Mouse (Mus musculus): Measurements from ENCODE around the gene Samd10.
A peak's percentile ranks its signal among the peaks of the same experiment; 100 is the strongest.

The Samd10 gene

GRCm38 (mm10) chr2:181591528-181592085 is 7.4 kb downstream of the Samd10 start, which contains the start of gene Prpf6:
Gene Prpf6, plus strand, starts transcription at chr2:181591868.
- peak in 1 of 2 experiments; percentile 36 for DNase-seq

GRCm38 (mm10) chr2:181590471-181590870 is 8.5 kb downstream of the Samd10 start:
- DNase-seq: peak in 1 of 2 experiments; percentile 2

- peak in 1 of 2 experiments; percentile 14 for DNase-seq
Measured at GRCm38 (mm10) chr2:181589732-181590105, 9.3 kb downstream of the Samd10 start.

- peak in 1 of 2 experiments; percentile 29 for DNase-seq
Measured at GRCm38 (mm10) chr2:181589011-181589731, 9.8 kb downstream of the Samd10 start.

DNA sequence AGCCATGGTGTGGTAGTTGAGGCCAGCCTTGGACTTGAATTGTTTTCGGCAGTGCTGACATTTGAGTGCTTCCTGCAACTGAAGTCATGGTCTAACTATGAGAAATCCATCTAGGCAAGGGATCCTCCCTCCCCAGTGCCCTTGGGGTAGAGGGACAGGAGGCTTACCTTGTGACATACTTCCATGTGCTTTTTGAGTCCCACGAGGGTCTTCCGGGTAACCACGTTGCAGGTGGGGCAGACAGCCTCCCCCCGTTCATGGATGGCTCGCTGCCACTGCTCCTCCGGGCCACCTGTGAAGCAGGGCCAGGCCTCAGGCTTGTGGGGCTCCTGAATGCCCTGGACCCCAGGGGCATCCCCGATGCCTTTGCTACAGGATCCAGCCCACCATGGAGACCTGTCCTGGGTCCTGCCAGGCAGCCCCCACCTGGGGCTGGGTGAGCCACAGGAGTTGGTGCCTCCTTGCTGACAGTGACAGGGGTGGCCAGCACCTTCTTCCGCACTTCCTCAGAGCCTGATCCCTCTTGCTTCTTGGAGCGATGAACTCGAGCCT is 10.7 kb downstream of the Samd10 start:
- peak in 1 of 2 experiments; percentile 13 for DNase-seq

DNA sequence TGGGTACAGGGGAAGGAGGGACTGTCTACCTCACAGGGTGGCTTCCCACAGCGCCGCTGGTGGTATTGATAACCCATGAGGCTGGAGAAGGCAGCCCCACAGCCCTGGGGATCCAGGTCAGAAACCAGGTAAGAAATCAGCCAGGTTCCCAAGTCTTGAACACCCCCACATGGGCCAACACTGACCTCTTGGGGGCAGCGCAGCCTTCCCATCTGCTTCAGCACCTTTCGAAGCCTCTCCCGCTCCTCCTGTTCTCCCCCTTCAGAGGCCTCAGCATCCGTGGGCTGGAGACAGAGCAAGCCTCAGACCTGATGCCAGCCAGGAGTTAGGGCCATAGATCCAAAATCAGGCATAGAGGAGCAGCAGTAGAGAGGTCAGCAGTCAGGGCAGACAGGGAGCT is 11.2 kb downstream of the Samd10 start:
- DNase-seq: peak in 1 of 2 experiments; percentile 43

DNA sequence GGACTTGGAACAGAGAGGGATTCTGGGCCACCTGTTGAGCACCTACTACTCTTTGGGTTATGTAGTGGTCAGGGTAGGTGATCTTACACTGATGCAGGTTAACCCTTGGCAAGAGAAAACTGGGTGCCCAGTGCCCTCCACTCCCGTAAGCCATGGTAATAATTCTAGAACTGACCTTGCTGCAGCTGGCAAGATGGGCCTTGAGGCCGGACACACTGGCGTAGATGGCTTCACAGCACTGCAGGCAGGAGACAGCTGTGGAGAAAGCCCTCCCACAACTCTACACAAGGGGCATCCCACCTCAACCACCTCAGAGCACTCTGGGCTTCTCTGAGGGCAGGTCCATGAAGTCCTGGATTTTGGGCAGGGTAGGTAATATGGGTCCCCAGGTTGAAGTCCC is 12.9 kb downstream of the Samd10 start:
- DNase-seq: no peak

- DNase-seq: peak in 1 of 2 experiments; percentile 14
Measured at GRCm38 (mm10) chr2:181585506-181585905, 13.5 kb downstream of the Samd10 start.

- no peak for DNase-seq
Measured at GRCm38 (mm10) chr2:181584411-181584942, 14.5 kb downstream of the Samd10 start, which contains the start of gene Uckl1. Gene Uckl1, minus strand, starts transcription at chr2:181584892.

GRCm38 (mm10) chr2:181583460-181584257 is 15.4 kb downstream of the Samd10 start:
- no peak for DNase-seq

DNA sequence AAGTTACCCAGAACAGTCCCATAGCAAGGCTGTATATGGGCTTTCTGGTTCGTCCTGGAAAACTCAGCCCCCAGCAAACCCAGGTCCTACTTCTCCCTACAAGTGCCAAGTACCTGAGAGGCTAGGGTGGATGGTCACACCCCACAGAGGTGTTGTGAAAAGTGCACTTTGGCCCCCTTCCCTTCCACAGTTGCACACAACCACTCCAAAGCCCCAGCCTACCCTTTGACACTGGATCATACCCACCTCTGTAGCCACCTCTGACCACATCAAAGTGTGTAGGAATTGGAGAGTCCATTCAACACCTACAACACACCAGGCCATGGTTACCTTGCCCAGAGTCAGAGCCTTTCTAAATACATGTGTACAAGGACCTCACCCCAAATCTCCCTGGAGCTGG is 16.1 kb downstream of the Samd10 start:
- no peak for DNase-seq

GRCm38 (mm10) chr2:181582358-181582757 is 16.7 kb downstream of the Samd10 start:
- peak in 1 of 2 experiments; percentile 21 for DNase-seq

DNA sequence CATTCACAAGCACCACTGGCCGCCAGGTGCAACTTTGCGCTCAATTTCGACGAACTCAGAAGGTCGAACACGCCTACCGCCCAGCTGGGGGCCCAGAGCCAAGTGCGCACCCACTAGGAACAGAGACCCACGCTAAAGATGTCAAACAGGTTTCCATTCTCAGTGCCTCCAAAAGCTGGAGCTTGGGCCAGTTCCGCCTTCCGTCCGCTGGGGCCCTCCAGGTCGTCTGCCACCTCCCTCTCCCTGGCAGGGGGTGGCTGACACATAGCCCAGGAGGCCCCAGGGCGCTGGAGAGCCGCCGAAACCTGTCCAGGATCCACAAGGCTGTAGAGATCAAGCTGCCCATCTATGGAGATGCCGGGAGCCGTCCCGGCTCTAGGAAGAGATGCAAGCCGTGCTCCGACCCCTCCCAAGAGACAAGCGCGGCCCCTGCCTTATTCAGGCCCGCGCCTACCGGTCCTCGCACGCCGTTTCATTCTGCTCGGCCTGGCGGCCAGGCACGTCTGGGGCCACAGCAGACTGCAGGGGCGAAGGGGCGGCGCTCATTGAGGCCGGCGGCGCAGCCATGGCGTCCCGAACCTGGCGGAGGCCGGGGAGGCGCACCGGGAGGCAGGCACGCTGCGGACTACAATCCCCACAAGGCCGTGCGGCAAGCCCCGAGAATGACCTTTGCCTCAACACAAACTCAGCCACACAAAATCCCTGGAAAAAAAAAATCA is 17.5 kb downstream of the Samd10 start:
- peak; percentile 90 to 91 for DNase-seq

DNA sequence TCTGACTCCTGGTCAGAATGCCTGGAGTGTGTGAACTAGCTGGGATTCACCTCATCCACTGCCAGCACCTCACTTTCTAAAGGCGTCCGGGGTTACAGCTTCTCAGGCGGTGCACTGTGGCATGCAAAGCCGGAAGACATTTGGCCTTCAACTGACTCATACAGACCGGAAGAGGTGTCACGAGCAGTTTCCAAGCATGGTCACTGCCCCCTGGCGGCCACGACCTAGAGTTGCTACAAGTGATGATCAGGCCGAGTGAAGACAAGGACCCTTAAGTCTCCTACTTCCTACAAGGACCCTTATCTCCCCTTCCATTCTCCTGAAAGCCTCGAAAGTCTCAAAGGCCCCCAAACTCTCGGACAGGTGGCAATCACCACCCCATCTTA is 18.0 kb downstream of the Samd10 start:
- peak; percentile 87 to 89 for DNase-seq

GRCm38 (mm10) chr2:181580131-181580772 is 18.8 kb downstream of the Samd10 start:
- peak in 1 of 2 experiments; percentile 5 for DNase-seq

- DNase-seq: no peak
Measured at GRCm38 (mm10) chr2:181579681-181580080, 19.3 kb downstream of the Samd10 start.

GRCm38 (mm10) chr2:181578790-181579618 is 20.0 kb downstream of the Samd10 start:
- DNase-seq: peak in 1 of 2 experiments; percentile 4

GRCm38 (mm10) chr2:181577981-181578581 is 20.9 kb downstream of the Samd10 start:
- DNase-seq: peak; percentile 80 to 83

DNA sequence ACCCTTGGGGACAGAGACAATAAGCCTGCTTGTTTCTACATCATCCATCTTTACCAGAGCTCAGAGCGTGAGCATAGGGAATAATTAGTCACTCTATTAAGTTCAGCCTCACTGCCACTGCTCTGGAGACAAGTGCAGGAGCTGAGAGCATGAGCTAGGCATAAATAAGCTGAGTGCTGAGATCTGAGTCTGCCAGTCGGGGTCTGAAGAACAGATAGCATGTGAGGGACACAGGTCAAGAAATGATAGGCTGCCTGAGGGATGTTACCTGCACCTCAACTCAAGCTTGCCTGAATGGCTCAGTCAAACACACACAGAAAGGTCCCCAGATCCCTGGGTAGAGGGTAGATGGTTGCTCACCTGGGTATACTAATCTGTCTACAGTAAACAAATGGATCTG is 21.9 kb downstream of the Samd10 start:
- peak in 1 of 2 experiments; percentile 1 for DNase-seq

- peak in 1 of 2 experiments; percentile 1 for DNase-seq
Measured at GRCm38 (mm10) chr2:181576613-181577012, 22.4 kb downstream of the Samd10 start.
